Mouse (Mus musculus) embryonic stem cell, embryonic (primary cell): Measurements from ENCODE around the gene Usp43.

Experiments
- CTCF ChIA-PET, 4 experiments: fragments of 300-600 bp in 2 of 4; fragments of 350-600 bp in 2 of 4; sonication (Branson Sonifier 250); formaldehyde crosslinking; loops; one replicate each; lab custom pipeline; 2022; ENCODE audit warnings: inconsistent platforms in 2 of 4; lab: Charles Lee
- POLR2A ChIA-PET, 4 experiments: fragments of 300-600 bp in 2 of 4; fragments of 350-600 bp in 2 of 4; sonication (Branson Sonifier 250); formaldehyde crosslinking; loops; one replicate each; lab custom pipeline; 2022; ENCODE audit warnings: antibody characterized with exemption in 4 of 4, inconsistent platforms in 1 of 4; lab: Charles Lee

Gene Usp43

DNA sequence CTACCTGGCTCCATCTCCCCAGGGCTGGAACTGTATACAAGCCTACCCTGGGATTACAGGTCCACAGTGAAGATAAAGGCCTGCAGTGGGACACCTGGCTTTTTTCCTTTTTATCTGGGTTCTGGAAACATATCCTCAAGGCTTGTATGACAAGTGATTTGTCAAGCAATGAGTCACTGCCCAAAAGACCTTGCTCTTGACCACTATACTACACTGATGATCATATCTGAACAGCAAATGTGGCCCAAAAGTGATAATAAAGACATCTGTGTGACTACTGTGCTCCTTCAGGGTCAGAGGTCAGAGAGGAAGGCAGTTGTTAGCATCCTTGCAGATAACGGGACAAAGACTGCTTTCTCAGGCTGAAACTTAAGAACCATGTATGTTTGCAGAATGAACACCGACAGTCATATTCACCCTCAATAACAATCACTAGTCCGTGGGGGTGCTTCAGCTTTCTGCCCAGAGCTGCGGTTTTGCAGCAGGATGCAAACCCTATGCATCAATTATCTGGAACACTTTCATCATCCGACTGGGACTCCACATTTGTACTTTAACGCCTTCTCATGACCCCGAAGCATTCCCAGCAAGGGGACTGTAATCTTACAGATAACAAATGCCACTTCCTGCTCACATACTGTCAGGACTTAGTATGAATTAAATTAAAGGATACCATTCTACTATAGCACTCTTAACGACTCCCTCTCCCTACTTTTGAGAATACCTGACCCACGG, 1.6 kb downstream of the Usp43 start:
- POLR2A ChIA-PET, result interaction anchor here in 1 of 4 experiments (0.5 to 2.0 kb wide), 3 partner anchors 7 to 785 kb away, joined by 3 to 5 read pairs (median 4); no protein-coding TSS in a partner anchor
- CTCF ChIA-PET, result interaction anchor here in 1 of 4 experiments (1.0 kb wide), 1 partner anchor 63 kb away, joined by 3 read pairs; no protein-coding TSS in a partner anchor

- ChIA-PET POLR2A (interaction anchor here in 1 of 4 experiments (0.5 kb wide), 1 partner anchor 786 kb away, joined by 3 read pairs; no protein-coding TSS in a partner anchor), CTCF (no interaction called here)
Observed at GRCm38 (mm10) chr11:67919593-67919992, 2.4 kb downstream of the Usp43 start.

GRCm38 (mm10) chr11:67917126-67917525, 4.8 kb downstream of the Usp43 start:
- ChIA-PET CTCF (interaction anchor here in 1 of 4 experiments (0.7 kb wide), 1 partner anchor 228 kb away, joined by 3 read pairs; no protein-coding TSS in a partner anchor), POLR2A (no interaction called here)

GRCm38 (mm10) chr11:67911074-67911473, 10.9 kb downstream of the Usp43 start:
- POLR2A ChIA-PET, result no interaction called here
- CTCF ChIA-PET, result interaction anchor here in 1 of 4 experiments (0.7 kb wide), 1 partner anchor 483 kb away, joined by 3 read pairs; no protein-coding TSS in a partner anchor

- ChIA-PET CTCF (interaction anchor here in 1 of 4 experiments (0.5 kb wide), 1 partner anchor 167 kb away, joined by 3 read pairs; no protein-coding TSS in a partner anchor), POLR2A (interaction anchor here in 1 of 4 experiments (0.6 to 1.1 kb wide), 2 partner anchors 8 to 396 kb away, joined by 3 read pairs; no protein-coding TSS in a partner anchor)
Observed at GRCm38 (mm10) chr11:67903756-67904155, 18.2 kb downstream of the Usp43 start.

DNA sequence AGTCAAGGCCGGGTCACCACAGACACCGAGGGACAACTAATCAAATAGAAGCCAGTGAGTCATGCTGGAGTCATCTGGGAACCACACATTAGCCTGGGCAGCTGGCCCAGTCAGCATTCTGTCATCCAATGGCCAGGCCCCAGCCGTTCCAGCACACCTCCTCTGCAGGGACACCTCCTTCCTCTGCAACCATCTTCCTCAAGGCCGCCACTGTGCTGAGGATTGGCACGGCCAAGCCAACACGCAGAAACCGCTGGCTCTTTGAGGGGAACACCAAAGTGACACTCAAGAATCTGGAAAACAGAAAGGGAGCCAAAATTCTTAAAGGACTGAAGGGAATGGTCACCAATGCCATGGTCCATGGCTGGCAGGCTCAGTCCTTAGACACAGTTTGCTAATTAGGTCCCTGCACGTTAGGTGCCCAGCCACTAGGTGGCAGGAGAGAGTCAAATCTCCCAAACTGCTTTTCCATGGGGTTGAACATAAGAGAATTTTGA, 24.8 kb downstream of the Usp43 start:
- CTCF ChIA-PET, result no interaction called here
- POLR2A ChIA-PET, result no interaction called here

DNA sequence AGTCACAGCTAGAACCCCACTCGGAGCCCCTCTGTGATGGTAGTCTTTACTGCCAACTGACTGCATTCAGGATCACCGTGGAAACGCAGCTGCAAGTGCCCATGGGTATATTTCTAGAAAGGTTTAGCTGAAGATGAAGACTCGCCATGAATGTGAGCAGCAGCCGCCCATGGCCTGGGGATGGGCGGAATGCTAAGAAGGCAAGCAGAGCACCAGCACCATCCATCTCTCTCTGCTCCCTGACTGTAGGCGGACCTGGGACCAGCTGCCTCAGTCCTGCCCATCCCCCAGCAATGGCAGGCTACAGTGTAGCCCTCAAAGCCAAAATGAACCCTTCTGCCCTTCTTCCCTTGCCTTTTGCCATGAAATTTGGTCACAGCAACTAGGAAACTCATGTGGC, 26.3 kb downstream of the Usp43 start:
- CTCF ChIA-PET, result interaction anchor here in 1 of 4 experiments (0.6 kb wide), 1 partner anchor 1398 kb away, joined by 4 read pairs; no protein-coding TSS in a partner anchor
- POLR2A ChIA-PET, result no interaction called here

- POLR2A ChIA-PET, result no interaction called here
- CTCF ChIA-PET, result interaction anchor here in 1 of 4 experiments (0.8 kb wide), 1 partner anchor 10 kb away, joined by 3 read pairs; no protein-coding TSS in a partner anchor
Observed at GRCm38 (mm10) chr11:67888521-67888920, 33.4 kb downstream of the Usp43 start.

DNA sequence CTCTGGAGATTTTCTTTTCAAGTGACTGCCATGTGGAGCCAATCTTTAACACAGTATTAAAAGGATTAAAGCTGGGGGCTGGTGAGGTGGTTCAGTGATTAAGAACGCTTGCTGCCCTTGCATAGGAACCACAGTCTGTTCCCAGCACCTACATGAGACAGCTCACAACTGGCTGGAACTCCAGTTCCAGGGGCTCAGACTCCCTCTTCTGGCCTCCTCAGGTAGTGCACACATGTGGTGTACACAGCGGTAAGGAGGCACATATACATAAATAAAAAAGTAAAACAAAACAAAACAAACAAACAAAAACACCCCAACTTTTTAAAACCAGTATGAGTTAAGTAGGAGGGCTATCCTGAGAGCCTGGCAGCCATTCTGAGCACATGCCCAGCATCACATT, 36.0 kb downstream of the Usp43 start:
- POLR2A ChIA-PET, result interaction anchor here in 1 of 4 experiments (0.5 to 0.6 kb wide), 2 partner anchors 12 to 68 kb away, joined by 4 to 5 read pairs; no protein-coding TSS in a partner anchor
- CTCF ChIA-PET, result interaction anchor here in 3 of 4 experiments (0.5 to 0.9 kb wide), 4 partner anchors 13 to 53 kb away, joined by 3 read pairs; no protein-coding TSS in a partner anchor

- POLR2A ChIA-PET, result no interaction called here
Observed at GRCm38 (mm10) chr11:67865521-67866197, 56.3 kb downstream of the Usp43 start.

GRCm38 (mm10) chr11:67865100-67865499, 56.9 kb downstream of the Usp43 start:
- POLR2A ChIA-PET, result no interaction called here
- CTCF ChIA-PET, result no interaction called here

More at GRCm38 (mm10) chr11:67865521-67866197, 56.3 kb downstream of the Usp43 start:
- CTCF ChIA-PET, result no interaction called here

GRCm38 (mm10) chr11:67861399-67861838, 60.5 kb downstream of the Usp43 start:
- POLR2A ChIA-PET, result interaction anchor here in 2 of 4 experiments (0.6 to 1.6 kb wide), 3 partner anchors 13 to 143 kb away, joined by 3 to 7 read pairs (median 4); no protein-coding TSS in a partner anchor
- CTCF ChIA-PET, result interaction anchor here in 3 of 4 experiments (0.5 to 1.1 kb wide), 5 partner anchors 15 to 621 kb away, joined by 3 to 10 read pairs (median 4); partner anchors contain the start of gene Usp43 (in 1 of the 3)

- ChIA-PET POLR2A (interaction anchor here in 1 of 4 experiments (0.5 to 1.6 kb wide), 3 partner anchors 14 to 297 kb away, joined by 3 to 7 read pairs (median 4); no protein-coding TSS in a partner anchor), CTCF (interaction anchor here in 3 of 4 experiments (0.5 to 1.1 kb wide), 5 partner anchors 15 to 621 kb away, joined by 3 to 10 read pairs (median 4); partner anchors contain the start of gene Usp43 (in 1 of the 3))
Observed at GRCm38 (mm10) chr11:67860743-67861398, 61.1 kb downstream of the Usp43 start.

GRCm38 (mm10) chr11:67858518-67858917, 63.4 kb downstream of the Usp43 start:
- ChIA-PET POLR2A (no interaction called here), CTCF (interaction anchor here in 1 of 4 experiments (1.0 to 1.1 kb wide), 2 partner anchors 10 to 63 kb away, joined by 3 read pairs; no protein-coding TSS in a partner anchor)

GRCm38 (mm10) chr11:67855035-67855434, 66.9 kb downstream of the Usp43 start:
- ChIA-PET CTCF (interaction anchor here in 3 of 4 experiments (0.6 to 0.9 kb wide), 4 partner anchors 8 to 698 kb away, joined by 3 to 5 read pairs (median 4); no protein-coding TSS in a partner anchor), POLR2A (interaction anchor here in 2 of 4 experiments (0.6 to 1.1 kb wide), 2 partner anchors 9 to 111 kb away, joined by 3 to 10 read pairs; partner anchors contain the start of gene Cfap52 (in 1 of the 2))

DNA sequence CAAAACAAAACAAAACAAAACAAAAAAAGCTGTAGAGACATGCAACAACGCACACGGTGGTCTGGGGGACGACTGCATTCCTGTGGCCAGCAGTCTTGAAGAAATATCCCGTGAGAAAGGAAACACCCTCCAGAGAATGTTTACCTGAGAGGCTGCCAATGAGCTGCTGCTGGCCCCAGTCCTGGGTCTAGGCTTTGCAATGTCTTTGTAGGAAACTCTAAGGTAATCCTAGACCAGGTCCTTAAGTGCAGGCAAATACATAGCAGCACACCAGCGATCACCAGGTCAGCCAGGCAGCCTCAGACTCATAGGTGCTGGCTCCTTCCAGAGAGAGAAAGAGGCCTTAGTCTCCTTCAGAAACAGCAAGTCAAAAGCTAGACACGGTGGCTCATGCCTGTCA, 68.0 kb downstream of the Usp43 start:
- ChIA-PET POLR2A (interaction anchor here in 1 of 4 experiments (1.1 kb wide), 1 partner anchor 8 kb away, joined by 3 read pairs; no protein-coding TSS in a partner anchor), CTCF (no interaction called here)

DNA sequence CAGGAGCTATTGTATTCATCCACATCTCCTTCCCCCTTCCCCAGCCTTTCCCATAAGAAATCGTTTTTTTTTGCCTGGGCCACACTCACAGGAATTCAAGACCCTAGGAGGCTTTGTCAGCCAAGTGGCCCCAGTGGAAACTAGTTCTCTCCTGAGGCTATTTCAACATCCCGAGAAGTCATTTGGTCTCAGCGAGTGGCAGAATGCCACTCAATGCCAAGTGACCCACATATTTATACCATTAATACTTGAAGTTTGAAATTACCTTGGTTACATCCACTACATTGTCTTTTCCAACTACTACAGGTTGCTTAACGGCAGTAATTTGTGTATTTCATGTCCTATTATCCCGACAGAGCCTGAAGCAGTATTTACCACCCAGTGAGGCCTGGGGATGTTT, 70.2 kb downstream of the Usp43 start:
- CTCF ChIA-PET, result interaction anchor here in 1 of 4 experiments (0.8 kb wide), 1 partner anchor 60 kb away, joined by 5 read pairs; no protein-coding TSS in a partner anchor

More for the DNA sequence above, 70.2 kb downstream of the Usp43 start:
- POLR2A ChIA-PET, result no interaction called here
